Mouse (Mus musculus) granulocyte monocyte progenitor cell, adult 5-6 weeks (primary cell): ENCODE measurements around the gene Slc6a19. TPM values are rescaled to one million over a fixed set of nuclear protein-coding genes. Genes with fewer than 3 reads are reported as not detected.
A peak's percentile ranks its signal among the peaks of the same experiment; 100 is the strongest.

ENCODE experiments used
- ATAC-seq: replicated peaks from 2 replicates; pipeline ENCODE4 v1.8.0; 2016; ENCODE audit warnings: mild to moderate bottlenecking, moderate TSS enrichment, inconsistent platforms; ENCODE audit not compliant: poor library complexity, severe bottlenecking
- total RNA-seq, 2 experiments: library from RNA; stranded (forward) in 1 of 2; stranded (reverse) in 1 of 2; fragments of 200-712, 200-1000 nt in 1 of 2; fragments of >200 nt in 1 of 2; fragmentation: Nextera tagmentation in 1 of 2; gene quantifications; 2 replicates each; pipeline ENCODE4 v1.2.3; 2014 to 2017

Gene Slc6a19
- total RNA-seq, 2 experiments from 2014 or later = not detected

DNA sequence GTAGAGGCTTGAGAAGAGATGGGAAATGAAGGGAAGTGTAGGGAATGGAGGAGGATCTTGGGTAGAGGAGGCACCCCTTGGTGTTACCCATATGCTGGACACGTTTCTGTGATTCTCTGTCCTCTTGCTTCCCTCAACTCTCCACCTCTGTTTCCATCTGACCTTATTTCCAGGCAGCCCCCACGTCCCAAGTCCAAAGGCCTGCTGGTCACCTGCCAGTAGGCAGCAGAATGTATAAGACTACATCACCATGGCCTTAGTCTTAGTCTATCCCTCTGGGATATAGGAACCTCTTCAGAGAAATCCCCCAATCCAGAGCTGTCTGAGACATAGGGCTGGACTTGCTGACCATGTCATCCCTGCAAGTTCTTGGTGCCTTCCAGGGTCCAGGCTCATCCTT is 25.4 kb downstream of the Slc6a19 start:
- ATAC-seq = no peak

DNA sequence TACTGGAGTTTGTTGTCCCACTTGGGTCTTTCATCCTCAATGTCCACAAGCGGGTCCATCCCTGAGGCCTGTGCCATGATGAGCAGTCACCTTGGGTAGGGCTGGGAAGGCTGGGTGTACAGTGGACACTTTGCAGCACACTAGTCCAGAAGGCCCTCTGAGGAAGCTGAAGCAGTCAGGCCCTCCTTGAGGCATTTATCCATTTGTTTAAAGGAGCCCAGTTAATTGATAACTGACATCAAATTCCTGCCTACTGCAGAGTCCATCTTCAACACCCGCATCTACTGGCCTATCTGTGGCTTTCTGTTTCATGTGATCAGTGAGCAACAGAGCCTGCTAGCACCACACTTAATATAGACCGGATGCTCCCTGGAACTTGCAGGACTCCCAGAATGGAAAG is 26.8 kb downstream of the Slc6a19 start, which contains the start of gene Slc6a18:
Gene Slc6a18, minus strand, starts transcription at position 171 of the 400 bp plus-strand sequence.
- ATAC-seq = no peak

DNA sequence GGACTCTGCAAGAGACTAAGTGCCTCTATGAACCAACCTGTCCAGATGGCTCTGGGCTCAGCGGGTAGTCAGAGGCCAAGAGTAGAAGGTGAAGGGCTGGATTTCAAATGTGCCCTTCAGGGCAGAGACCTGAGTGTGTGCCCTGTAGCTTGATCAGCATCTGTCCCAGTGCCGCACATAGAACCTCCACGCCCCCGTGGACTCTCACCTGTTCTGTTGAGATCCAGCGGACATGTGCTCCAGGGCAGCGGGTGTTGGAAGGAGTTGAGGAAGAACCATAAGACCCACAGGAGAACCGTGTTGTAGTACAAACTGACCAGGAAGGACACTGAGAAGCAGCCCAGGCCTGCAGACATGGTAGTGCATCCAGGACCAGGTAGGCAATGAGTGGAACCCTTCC is 29.5 kb downstream of the Slc6a19 start:
- ATAC-seq = no peak

DNA sequence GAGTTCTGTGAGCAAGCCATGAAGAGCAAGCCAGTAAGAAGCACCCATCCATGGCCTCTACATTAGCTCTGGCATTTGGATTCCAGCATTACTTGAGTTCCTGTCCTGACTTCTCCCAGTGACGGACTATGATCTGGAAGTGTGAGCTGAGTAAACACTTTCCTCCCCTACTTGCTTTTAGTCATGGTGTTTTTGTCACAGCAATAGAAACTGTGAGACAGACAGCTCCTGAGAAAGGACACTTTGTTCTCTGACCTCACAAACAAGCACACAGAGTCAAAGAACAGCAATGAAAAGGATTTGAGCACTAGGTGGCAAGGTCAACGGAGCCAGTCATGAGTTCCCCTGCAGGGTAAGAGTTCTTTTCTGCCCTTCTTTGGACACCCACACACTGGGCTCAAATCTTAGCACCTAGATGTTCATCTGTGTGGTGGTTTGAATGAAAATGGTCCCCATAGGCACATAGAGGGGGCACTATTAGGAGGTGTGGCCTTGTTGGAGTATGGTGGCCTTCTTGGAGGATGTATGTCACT is 44.4 kb downstream of the Slc6a19 start:
- ATAC-seq = no peak

DNA sequence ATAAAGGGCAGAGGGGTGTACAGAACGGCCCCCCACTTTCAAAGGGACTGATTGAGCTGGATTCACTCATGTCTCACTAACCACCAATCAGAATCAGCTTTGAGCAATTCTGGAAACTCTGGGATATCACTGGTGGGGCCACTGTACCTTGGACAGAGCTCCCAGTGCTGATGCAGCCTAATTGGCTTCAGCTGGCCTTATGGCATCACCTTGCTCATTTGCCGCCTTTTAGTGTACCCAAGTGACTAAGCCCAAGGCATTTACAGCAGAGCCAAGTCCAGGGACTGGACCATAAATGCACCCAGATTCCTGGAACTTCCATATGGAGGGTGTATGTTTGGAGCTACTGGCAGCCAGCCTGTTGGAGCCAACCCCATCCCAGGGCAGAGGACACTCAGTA is 45.7 kb downstream of the Slc6a19 start:
- no peak for ATAC-seq

DNA sequence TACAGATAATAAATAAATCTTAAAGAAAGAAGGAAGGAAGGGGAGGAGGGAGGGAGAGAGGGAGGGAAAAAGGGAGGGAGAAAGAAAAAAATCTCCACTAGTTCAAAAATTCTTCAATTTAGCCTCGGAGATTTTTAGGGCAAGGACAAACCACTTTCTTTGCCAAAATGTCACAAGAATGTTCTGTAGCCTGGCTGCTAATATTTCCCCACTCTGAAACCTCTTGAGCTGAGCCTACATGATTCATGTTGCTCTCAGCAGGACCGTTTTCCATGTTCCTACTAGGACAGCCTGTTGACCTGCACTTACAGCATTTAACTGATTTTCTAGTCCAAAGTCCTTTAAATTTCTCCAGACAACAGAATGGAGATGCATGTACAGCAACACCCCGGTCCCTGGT is 49.7 kb downstream of the Slc6a19 start:
- no peak for ATAC-seq

DNA sequence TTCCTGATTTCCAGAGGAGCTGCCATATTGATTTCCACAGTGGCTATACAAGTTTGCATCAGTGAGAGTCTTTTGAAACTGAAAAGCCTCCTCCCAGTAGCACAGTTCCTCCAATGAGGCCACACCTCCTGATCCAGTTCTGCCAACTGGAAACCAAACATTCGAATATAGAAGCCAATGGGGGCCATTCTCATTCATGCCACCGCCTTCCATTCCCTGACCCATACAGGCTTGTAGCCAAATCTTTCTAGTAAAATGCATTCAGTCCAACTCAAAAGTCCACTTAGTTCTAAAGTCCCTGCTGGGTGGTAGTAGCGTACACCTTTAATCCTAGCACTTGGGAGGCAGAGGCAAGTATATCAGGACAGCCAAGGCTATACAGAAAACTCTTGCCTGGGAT is 51.4 kb downstream of the Slc6a19 start:
- ATAC-seq = no peak

DNA sequence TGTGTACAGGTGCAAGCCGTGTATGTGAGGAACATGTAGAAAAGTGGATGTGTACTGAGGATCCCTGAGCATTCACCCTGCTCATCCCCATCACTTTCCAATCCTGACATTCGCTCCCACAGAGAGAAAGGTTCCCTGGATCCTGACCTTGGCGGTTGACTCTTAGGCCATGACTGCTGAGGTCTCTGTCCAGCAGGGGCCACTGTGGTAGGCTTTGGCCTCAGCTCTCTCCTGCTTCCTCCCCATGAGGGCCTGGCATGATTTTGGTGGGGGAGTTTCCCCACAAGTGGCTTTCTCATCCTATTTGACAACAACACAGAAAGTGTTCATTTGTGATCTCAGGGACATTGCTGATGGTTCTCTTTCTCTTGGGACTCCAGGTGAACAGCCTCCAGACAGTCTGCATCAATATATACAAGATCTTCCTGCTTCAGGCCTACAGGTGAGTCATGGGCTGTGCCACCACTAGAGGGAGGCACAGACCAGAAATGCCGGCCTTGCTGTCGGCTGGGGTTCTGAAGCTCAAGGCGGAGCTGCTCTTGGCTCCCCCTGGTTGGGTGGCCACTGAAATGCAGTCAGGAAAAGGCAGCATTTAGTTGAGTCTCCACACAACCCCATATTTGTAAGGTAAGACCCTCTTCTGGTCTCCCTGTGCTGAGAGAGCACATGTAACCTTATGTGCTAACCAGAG is 58.1 kb downstream of the Slc6a19 start:
- peak; percentile 91 for ATAC-seq

DNA sequence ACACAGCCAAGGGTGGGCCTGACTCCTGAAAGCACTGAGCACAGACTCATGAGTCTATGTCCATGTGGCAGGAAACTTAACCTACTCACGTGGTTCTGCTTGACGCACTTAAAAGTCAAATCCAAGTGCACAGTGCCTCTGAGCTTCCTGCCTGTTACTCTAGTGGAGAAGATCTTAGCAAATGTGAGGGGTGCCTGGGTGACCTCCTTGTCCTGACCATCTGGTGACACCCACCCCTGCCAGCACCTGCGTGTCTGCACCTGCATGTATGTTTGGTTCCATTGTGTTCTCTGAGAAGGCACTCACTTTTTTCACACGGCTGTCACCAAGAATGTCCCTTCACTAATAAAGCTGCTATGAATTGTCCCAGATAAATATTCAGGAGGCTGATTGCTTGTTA is 63.4 kb downstream of the Slc6a19 start:
- no peak for ATAC-seq

DNA sequence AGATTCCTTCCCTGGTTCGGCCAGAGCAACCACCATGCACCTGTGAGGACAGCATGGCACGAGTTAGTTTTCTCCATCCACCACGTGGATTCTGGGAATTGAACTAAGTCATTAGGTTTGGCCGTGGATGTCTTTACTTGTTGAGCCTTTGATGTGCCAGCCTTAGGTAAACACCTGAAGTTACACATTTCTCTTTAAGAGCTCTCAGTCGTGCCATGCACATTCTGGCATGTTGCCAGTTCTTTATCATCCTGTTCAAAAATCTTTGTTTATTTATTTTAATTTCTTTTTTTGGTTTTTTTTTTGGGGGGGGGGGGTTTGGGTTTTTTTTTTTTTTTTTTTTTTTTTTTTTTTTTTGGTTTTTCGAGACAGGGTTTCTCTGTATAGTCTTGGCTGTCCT is 66.8 kb downstream of the Slc6a19 start:
- ATAC-seq = no peak

DNA sequence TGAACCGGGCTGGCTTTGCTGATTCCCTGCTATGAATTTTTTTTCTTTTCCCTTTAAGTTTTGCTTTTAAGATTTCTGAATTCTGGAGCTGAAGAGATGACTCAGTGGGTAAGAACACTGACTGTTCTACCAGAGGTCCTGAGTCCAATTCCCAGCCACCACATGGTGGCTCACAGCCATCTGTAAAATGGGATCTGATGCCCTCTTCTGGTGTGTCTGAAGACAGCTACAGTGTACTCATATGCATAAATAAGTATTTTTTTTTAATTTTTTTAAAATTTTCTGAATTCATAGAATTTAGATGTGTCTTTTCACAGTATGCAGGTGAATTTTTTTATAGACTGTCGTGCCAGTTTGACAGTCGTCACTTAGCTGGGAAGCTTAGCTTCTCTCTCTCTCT is 72.8 kb downstream of the Slc6a19 start:
- no peak for ATAC-seq

Other genes starting within 250 kb of the Slc6a19 start
- 16.0 and 19.0 TPM in 2 replicates for gene Lpcat1, start 237.7 kb downstream of the Slc6a19 start, total RNA-seq (2014; fragmentation: Nextera tagmentation)
- gene Lpcat1, start 237.7 kb downstream of the Slc6a19 start, total RNA-seq (2017) = 19.8 and 32.3 TPM in 2 replicates
- gene Slc6a3, start 168.1 kb downstream of the Slc6a19 start, total RNA-seq (2014; fragmentation: Nextera tagmentation) = not detected in 2 replicates
- not detected in 2 replicates for gene Slc6a3, start 168.1 kb downstream of the Slc6a19 start, total RNA-seq (2017)
- gene Clptm1l, start 100.9 kb downstream of the Slc6a19 start, total RNA-seq (2014; fragmentation: Nextera tagmentation) = 203 and 212 TPM in 2 replicates
- gene Clptm1l, start 100.9 kb downstream of the Slc6a19 start, total RNA-seq (2017) = 80.6 and 81.1 TPM in 2 replicates
- 4.5 TPM in 1 of 2 replicates, not detected in the other for gene Tert, start 78.0 kb downstream of the Slc6a19 start, total RNA-seq (2014; fragmentation: Nextera tagmentation)
- gene Tert, start 78.0 kb downstream of the Slc6a19 start, total RNA-seq (2017) = 2.2 TPM in 1 of 2 replicates, not detected in the other
- gene Slc6a18, start 26.8 kb downstream of the Slc6a19 start, total RNA-seq (2014; fragmentation: Nextera tagmentation) = not detected in 2 replicates
- not detected in 2 replicates for gene Slc6a18, start 26.8 kb downstream of the Slc6a19 start, total RNA-seq (2017)
- gene Slc12a7, start 28.2 kb upstream of the Slc6a19 start, total RNA-seq (2014; fragmentation: Nextera tagmentation) = 3.6 and 8.3 TPM in 2 replicates
- gene Slc12a7, start 28.2 kb upstream of the Slc6a19 start, total RNA-seq (2017) = 3.0 and 3.7 TPM in 2 replicates
- not detected in 2 replicates for gene Nkd2, start 142.8 kb upstream of the Slc6a19 start, total RNA-seq (2014; fragmentation: Nextera tagmentation)
- not detected in 2 replicates for gene Nkd2, start 142.8 kb upstream of the Slc6a19 start, total RNA-seq (2017)
- gene Trip13, start 232.9 kb upstream of the Slc6a19 start, total RNA-seq (2014; fragmentation: Nextera tagmentation) = 33.9 and 34.2 TPM in 2 replicates
- gene Trip13, start 232.9 kb upstream of the Slc6a19 start, total RNA-seq (2017) = 36.6 and 57.9 TPM in 2 replicates
- 33.5 and 37.1 TPM in 2 replicates for gene Brd9, start 232.9 kb upstream of the Slc6a19 start, total RNA-seq (2014; fragmentation: Nextera tagmentation)
- gene Brd9, start 232.9 kb upstream of the Slc6a19 start, total RNA-seq (2017) = 94.5 and 119 TPM in 2 replicates